Mouse (Mus musculus): Measurements from ENCODE around the gene Panx1. TPM values are rescaled to one million over a fixed set of nuclear protein-coding genes. Genes with fewer than 3 reads are reported as not detected.

Panx1 gene
- polyA plus RNA-seq, 1 experiment from 2014 or later: 114 TPM

Other genes starting within 250 kb of the Panx1 start
- 1.6 and 1.7 TPM in 2 replicates for gene Gpr83, start 185.3 kb downstream of the Panx1 start, polyA plus RNA-seq (2016; fragmentation: Nextera tagmentation; extraction: Ambion mirVana)
- not detected in 2 replicates for gene Izumo1r, start 141.5 kb downstream of the Panx1 start, polyA plus RNA-seq (2016; fragmentation: Nextera tagmentation; extraction: Ambion mirVana)
- gene Hephl1, start 66.6 kb upstream of the Panx1 start, polyA plus RNA-seq (2016; fragmentation: Nextera tagmentation; extraction: Ambion mirVana): not detected in 2 replicates
- gene Vstm5, start 193.6 kb upstream of the Panx1 start, polyA plus RNA-seq (2016; fragmentation: Nextera tagmentation; extraction: Ambion mirVana): 4.4 and 5.4 TPM in 2 replicates
- 37.3 and 39.8 TPM in 2 replicates for gene Med17, start 234.5 kb upstream of the Panx1 start, polyA plus RNA-seq (2016; fragmentation: Nextera tagmentation; extraction: Ambion mirVana)